Mouse (Mus musculus) cerebellum, postnatal 14 days (tissue): Measurements from ENCODE around the gene Arl2.
A peak's percentile ranks its signal among the peaks of the same experiment; 100 is the strongest.
"Not testable (repeated sequence)": the region's sequence is repeated elsewhere in the genome, so short reads cannot be mapped to it uniquely, and the experiment has no call there.

Experiments
- DNase-seq, 2 experiments: peaks; one replicate each; pipeline ENCODE4 v3.0.0; 2021; ENCODE audit warnings: mixed read lengths in 2 of 2

Gene Arl2

GRCm38 (mm10) chr19:6141394-6141749, at the start of gene Arl2:
Gene Arl2, minus strand, starts transcription at chr19:6141548.
- peak; percentile 90 to 91 for DNase-seq

- DNase-seq: no peak
These were observed 42.8 kb upstream of the Arl2 start, which contains the start of gene Majin for GRCm38 (mm10) chr19:6184131-6184530. Gene Majin, plus strand, starts transcription at chr19:6184388.

GRCm38 (mm10) chr19:6182534-6182933, 41.2 kb upstream of the Arl2 start:
- peak; percentile 66 to 75 for DNase-seq

DNA sequence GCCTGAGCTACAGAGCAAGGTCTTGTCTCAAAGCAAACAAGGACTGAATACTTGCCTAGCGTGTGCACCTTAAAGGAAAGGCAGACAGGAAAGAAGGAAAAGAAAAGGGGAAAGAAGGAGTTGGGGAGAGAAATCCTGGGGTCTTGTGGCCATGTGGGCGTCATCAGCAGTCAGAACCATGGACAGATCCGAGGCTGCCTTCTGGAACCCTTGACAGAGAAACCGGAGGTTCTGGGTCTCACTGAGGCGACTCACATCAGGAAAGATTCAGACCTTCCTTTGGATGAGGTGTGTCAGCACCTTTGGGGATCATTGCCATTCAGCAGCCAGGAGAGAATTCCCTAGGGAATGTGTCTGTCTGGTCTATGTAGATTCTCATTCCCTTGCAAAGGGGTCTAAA, 40.3 kb upstream of the Arl2 start:
- DNase-seq: no peak

DNA sequence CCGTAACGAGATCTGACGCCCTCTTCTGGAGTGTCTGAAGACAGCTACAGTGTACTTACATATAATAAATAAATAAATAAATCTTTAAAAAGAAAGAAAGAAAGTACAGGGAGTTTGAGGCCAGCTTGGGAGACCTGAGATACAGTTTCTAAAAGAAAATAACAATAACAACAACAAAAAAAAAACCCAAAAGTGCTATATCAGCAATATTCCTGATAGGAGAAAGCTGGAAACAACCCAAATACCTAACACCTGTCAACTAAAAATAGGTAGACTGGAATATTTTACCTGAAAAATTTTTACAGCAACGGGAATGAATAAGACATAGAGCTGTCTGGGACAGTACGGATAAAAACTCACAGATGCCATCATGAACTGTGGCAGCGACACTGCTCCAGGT, 37.4 kb upstream of the Arl2 start:
- DNase-seq: no peak

- DNase-seq: peak; percentile 54 to 56
These were observed 33.4 kb upstream of the Arl2 start for GRCm38 (mm10) chr19:6174771-6175170.

DNA sequence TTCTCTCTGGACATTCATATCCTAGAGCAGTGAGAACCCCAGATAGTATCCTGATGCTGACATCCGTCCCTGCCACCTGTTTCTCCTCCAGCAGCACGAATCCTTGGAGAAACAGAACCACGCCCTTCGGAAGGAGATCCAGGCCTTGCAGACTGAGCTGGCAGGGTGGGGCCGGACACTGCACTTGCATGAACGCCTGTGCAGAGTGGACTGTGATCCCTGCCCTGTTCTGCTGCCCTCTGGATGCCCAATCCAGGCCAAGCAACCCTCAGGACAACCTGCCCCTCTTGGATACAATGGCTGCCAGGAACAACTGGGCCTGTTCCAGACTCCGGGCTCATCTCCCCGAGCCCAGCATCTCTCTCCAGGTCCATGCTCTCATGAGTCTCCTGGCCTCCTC, 29.9 kb upstream of the Arl2 start:
- DNase-seq: peak in 1 of 2 experiments; percentile 32

- DNase-seq: no peak
These were observed 25.4 kb upstream of the Arl2 start for GRCm38 (mm10) chr19:6166750-6167149.

GRCm38 (mm10) chr19:6163872-6164547, 22.7 kb upstream of the Arl2 start:
- no peak for DNase-seq

DNA sequence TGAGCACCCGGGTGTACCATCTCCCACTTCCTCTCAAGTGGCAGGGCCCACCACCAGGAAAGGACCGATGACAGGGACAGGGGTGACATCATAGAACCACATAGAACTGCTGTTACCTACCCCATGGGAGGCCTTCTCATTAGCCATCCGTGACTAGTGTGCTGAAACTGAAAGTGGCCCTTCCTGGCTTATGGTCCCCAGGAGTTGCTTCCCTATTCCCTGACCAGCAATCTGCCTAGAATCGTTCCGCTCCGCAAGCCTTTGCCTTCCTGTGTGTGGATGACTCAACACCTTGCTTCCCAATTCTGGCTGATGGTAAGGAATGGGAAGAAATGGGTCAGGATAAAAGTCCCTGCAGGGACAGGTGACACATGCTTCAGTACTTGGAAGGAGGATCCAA, 15.9 kb upstream of the Arl2 start:
- DNase-seq: peak; percentile 32 to 33

DNA sequence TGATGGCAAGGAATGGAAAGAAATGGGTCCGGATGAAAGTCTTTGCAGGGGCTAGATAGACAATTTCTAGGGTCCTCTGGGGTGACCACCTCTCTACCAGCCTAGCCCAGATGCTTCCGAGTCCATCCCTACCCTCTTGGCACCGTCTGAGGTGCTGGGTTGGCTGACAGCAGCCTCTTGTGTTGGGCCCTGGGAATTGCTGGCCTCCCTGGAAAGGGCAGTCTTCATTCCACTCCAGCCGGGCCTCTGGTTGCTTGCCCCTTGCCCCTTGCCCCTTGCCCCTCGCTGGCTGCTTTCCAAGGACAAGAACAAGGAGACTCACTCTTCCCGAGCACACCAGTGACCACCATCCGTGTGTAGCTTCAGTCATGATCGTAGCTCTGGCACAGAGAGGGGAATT, 15.0 kb upstream of the Arl2 start:
- no peak for DNase-seq

DNA sequence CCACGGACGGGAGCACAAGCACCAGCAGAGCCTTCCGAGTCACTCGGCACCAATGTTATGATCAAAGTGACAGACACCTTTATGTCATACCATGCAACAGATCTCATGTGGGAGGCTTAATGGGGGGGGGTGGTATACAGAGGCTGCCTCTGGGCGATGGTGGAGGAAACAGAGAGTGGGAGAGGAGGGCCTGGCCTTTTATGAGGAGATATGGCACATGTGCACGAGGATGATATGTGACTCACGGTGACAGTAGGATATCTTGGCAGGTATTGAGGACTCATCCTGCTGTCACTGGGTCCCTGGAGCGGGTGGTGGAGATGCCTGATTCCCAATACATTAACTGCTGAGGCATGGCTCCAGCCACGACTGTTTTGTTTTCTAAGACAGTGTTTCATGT, 13.8 kb upstream of the Arl2 start:
- DNase-seq: no peak

- no peak for DNase-seq
These were observed 3.5 kb upstream of the Arl2 start for GRCm38 (mm10) chr19:6144842-6145241.

GRCm38 (mm10) chr19:6140678-6141393, 512 bp downstream of the Arl2 start, which contains the start of gene Batf2:
Gene Batf2, plus strand, starts transcription at chr19:6140983.
- DNase-seq: peak; percentile 95

GRCm38 (mm10) chr19:6140374-6140677, 1.0 kb downstream of the Arl2 start:
- DNase-seq: no peak

DNA sequence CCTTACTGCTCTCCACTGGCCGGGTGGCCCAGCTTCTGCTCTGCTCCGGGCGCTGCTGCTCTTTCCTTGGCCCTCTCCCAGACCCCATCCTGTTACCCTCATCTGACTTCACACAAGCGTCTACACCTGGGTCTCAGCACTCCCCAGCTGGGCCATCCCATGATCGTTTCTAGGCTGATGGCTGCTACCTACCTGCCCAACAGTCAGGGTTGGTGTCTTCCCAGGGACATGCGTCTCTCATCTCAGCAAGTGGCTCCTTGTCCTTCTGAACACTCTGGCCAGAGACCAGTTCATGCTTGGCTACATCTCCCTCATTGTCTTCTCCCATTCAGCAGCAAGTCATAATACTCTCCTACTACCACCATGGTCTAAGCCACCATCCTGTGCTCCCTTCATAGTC, 1.6 kb downstream of the Arl2 start:
- DNase-seq: peak; percentile 52 to 64

GRCm38 (mm10) chr19:6136397-6136796, 5.0 kb downstream of the Arl2 start:
- no peak for DNase-seq

DNA sequence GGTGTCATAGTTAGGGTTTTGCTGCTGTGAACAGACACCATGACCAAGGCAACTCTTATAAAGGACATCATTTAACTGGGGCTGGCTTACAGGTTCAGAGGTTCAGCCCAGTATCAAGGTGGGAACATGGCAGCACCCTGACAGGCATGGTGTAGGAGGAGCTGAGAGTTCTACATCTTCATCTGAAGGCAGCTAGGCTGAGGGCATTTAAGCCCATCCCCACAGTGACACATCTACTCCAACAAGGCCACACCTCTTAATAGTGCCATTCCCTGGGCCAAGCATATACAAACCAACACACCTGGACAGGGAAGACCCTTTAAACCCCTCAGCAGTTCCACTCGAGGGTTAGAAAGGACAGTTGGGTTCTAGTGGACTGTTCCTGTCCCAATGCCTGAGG, 8.2 kb downstream of the Arl2 start:
- not testable (repeated sequence) for DNase-seq

- no peak for DNase-seq
These were observed 9.0 kb downstream of the Arl2 start for GRCm38 (mm10) chr19:6132171-6132827.

- DNase-seq: not testable (repeated sequence)
These were observed 10.8 kb downstream of the Arl2 start for GRCm38 (mm10) chr19:6130414-6131128.

DNA sequence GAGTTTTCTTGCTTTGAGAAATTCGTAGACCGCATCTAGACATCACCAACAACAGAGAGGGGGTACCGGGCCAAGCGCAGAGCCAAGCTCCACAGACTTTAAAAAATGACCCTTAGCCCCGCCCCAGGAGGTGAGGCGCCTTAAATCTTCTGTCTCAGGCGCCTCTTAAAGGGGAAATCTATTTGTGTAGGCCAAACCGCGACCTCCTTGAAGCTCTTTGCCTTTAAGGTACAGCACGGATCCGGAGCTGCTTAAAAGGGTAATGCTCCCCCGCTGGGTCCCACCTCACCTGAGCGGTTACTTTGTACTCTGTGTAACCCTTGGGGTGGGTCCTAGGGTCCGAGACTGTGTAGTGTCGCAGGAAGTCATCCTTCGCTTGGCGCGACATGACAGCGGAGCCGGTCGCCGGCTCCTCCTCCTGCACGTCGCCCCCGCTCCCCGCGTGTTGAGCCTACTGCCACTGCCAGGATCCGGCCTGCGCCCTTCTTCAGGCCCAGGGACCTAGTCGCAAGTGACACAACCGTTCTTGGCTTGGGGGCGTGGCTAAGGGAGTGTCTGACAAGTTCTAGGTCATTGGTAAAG, 13.5 kb downstream of the Arl2 start, which contains the start of gene Snx15:
Gene Snx15 (minus strand): TSS at position 545 of the 582 bp plus-strand sequence.
- DNase-seq: peak; percentile 97 to 98

DNA sequence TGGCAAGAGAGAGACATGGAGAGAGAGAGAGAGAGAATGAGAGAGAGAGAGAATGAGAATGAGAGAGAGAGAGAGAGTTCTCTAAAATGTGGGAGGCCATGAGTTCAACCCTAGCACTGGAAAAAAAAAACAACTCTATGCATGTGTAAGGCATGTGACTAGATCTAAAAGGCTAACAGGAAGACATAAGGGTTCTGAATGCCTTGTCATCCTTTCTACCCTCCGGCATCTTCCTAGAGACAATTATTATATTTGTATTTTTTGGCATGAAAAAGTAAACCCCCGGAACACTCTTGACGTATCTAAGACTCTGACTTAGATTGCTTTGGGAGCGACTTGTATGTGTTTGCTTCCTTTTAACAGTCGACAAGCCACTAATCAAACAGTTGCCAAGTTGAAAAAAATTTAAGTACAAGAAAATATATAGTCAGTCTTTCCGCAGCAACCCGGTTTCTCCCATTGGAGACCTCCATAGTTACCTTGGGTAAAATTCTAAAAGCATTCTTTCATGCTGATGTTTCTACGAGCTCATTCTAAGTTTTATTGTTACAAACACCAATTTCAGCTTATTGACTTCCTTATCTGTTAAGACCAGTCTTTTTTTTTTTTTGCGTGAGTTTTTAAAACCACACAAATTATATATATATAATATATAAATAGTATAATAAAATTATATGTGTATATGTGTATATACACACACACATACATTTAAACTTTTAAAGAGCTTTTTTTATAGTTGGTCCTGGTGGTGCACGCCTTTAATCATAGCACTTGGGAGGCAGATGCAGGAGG, 14.4 kb downstream of the Arl2 start:
- DNase-seq: no peak
